Mouse (Mus musculus): ENCODE results near the gene Rhoh. TPM values are rescaled to one million over a fixed set of nuclear protein-coding genes. Genes with fewer than 3 reads are reported as not detected.

Rhoh gene
- polyA plus RNA-seq (2012; fragmentation: generic; extraction: Trizol) = not detected

DNA sequence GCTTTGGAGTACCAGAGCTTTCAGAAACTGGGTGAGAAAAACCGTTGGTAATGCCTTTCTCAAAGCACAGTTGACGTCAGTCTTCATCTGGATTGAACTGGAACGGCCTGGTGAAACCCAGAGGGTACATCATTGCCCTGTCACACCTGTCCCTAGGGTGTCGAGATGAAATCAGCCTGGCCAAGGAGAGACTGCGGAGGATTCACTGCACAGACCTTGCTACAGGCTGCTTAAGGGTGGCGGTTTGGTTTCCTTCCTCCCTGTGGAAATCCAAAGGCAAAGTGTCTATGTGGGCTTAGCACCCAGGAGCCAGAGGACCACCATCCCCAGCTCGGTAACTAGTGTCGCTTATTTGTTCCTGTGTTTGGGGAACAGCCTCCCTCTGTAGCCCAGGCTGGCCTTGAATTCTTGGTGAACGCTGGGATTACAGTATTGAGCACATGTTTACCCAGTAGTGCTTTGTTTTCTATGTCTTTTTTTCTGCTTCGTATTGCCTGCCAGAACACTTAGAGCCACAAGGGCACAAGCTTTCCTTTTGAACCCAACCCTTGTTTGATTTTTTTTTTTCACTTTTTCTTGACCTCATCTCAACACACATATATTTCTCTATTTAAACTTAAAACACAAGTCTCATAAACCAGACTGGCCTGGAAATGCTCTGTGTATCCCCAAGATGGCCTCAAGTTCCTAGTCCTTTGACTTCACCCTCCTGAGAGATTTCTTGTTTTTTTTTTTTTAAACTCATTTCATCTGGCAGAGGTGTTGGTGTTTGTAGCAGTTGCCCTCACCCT lies at the start of gene Rhoh:
Gene Rhoh, plus strand, starts transcription at position 60 of the 791 bp plus-strand sequence.

DNA sequence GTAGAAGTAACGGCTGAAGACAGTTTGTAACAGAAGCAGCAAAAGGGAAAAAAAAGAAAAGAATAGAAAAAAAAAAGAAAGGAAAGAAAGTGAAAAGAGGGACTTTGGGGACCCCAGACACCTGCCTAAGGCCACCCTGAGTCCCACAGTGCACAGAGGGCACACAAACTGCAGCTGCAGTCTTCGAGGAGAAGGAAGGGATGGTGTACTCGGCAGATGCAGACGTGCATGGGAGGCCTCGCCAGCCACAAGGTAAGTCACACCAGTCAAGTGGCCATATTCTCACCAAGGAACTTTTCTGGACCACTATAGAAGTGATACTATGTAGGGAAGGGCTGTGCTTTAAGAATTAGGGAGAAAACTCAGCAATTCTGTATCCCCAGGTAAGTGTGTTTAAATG lies 73.8 kb downstream of the Rhoh start, which contains the start of gene Chrna9:
Gene Chrna9, plus strand, starts transcription at position 139 of the 400 bp plus-strand sequence.

Other genes with a start within 250 kb of the Rhoh start
- 1 to 10 TPM; 1.1 to 9.8 TPM for gene Pds5a, start 162.9 kb upstream of the Rhoh start, polyA plus RNA-seq (2012; fragmentation: generic; extraction: Trizol)
- gene N4bp2, start 97.7 kb upstream of the Rhoh start, polyA plus RNA-seq (2012; fragmentation: generic; extraction: Trizol) = 1 to 10 TPM in 1 of 2 experiments, under 1 TPM in 1; 0.06 to 2.3 TPM
- gene Chrna9, start 73.7 kb downstream of the Rhoh start, polyA plus RNA-seq (2012; fragmentation: generic; extraction: Trizol) = not detected
- under 1 TPM in 1 of 2 experiments, not detected in 1; 0.04 TPM for gene 9130230L23Rik, start 143.1 kb downstream of the Rhoh start, polyA plus RNA-seq (2012; fragmentation: generic; extraction: Trizol)

Data from C3H10T1/2 (cell line).